Mouse (Mus musculus) C3H10T1/2 (cell line): ENCODE results near the gene Dram1. TPM values are rescaled to one million over a fixed set of nuclear protein-coding genes. Genes with fewer than 3 reads are reported as not detected.

Experiments
- polyA plus RNA-seq, 2 experiments: library from polyadenylated mRNA; unstranded; fragments of >200 nt; fragmentation: generic; extraction: Trizol; gene quantifications; one replicate each; pipeline ENCODE4 v1.2.1; 2012; ENCODE audit warnings: missing spikeins in 2 of 2

The Dram1 gene
- 1 to 10 TPM in 1 of 2 experiments, under 1 TPM in 1; 0.35 to 5.0 TPM for polyA plus RNA-seq

GRCm38 (mm10) chr10:88379013-88379885 is at the start of gene Dram1, which contains the start of gene Gnptab:
Dram1 (minus strand) TSS chr10:88379080.
Gnptab (plus strand) TSS chr10:88379132.

Other genes with a start within 250 kb of the Dram1 start
- gene Parpbp, start 232.1 kb downstream of the Dram1 start, polyA plus RNA-seq: 1 to 10 TPM in 1 of 2 experiments, under 1 TPM in 1; 0.46 to 5.2 TPM
- 10 to 100 TPM in 1 of 2 experiments, 1 to 10 TPM in 1; 8.7 to 27.7 TPM for gene Nup37, start 232.1 kb downstream of the Dram1 start, polyA plus RNA-seq
- gene Washc3, start 178.0 kb downstream of the Dram1 start, polyA plus RNA-seq: 100 to 1,000 TPM in 1 of 2 experiments, 10 to 100 TPM in 1; 18.8 to 128 TPM
- gene Gnptab, start 52 bp upstream of the Dram1 start, polyA plus RNA-seq: 1 to 10 TPM; 1.5 to 8.8 TPM
- gene Sycp3, start 80.5 kb upstream of the Dram1 start, polyA plus RNA-seq: not detected
- 10 to 100 TPM in 1 of 2 experiments, 1 to 10 TPM in 1; 3.5 to 10.1 TPM for gene Chpt1, start 125.0 kb upstream of the Dram1 start, polyA plus RNA-seq
- gene Mybpc1, start 226.1 kb upstream of the Dram1 start, polyA plus RNA-seq: not detected